Mouse (Mus musculus): ENCODE data around the gene Rbm18.

The Rbm18 gene

GRCm38 (mm10) chr2:36104956-36105741, 31.4 kb downstream of the Rbm18 start, which contains the start of gene Lhx6:
Gene Lhx6, minus strand, starts transcription at chr2:36105408.
- peak; percentile 62 for DNase-seq (ENCODE audit: low read depth, low spot score)

- DNase-seq (ENCODE audit: low read depth, low spot score) = no peak
Observed at GRCm38 (mm10) chr2:36104436-36104955, 32.1 kb downstream of the Rbm18 start.

DNA sequence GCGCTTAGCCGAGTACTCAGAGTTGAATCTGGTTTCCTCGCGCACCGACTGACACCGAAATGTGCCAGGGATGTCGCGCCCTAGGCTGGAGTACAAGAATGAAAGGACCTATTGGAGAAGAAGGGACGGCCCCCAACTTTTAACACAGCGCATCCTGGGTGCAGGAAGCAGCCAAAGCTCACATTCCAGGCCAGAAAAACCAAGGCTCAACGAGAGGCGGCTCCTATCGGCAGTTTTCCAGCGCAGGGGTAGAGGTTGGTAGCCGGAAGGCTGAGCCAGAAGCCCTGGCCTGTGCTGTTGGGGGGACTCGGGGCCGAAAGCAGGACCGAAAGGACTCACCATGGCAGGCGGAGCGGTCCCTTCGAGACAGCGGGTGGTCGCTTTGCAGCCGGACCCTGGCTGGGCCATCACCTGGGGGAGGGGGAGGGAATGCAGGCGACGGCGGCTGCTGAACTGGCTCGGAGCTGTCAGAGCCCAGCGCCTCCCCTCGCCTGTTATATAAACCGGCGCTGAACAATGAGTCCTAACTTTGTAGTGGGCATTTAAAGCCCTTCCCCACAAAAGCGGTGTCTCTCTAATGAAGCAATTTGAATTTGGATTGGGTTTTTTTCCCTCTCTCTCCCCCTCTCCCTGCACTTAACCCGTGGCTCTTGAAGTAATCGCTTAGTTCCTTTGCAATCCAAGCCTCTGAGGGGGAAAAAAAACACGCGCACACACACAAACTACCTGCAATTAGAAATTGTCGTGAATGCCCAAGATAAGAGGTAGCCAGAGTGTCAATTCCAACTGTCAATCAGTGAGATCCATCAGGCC, 32.8 kb downstream of the Rbm18 start:
- no peak for DNase-seq (ENCODE audit: low read depth, low spot score)

- no peak for DNase-seq (ENCODE audit: low read depth, low spot score)
Observed at GRCm38 (mm10) chr2:36103069-36103554, 33.5 kb downstream of the Rbm18 start.

- no peak for DNase-seq (ENCODE audit: low read depth, low spot score)
Observed at GRCm38 (mm10) chr2:36102559-36102946, 34.0 kb downstream of the Rbm18 start.

DNA sequence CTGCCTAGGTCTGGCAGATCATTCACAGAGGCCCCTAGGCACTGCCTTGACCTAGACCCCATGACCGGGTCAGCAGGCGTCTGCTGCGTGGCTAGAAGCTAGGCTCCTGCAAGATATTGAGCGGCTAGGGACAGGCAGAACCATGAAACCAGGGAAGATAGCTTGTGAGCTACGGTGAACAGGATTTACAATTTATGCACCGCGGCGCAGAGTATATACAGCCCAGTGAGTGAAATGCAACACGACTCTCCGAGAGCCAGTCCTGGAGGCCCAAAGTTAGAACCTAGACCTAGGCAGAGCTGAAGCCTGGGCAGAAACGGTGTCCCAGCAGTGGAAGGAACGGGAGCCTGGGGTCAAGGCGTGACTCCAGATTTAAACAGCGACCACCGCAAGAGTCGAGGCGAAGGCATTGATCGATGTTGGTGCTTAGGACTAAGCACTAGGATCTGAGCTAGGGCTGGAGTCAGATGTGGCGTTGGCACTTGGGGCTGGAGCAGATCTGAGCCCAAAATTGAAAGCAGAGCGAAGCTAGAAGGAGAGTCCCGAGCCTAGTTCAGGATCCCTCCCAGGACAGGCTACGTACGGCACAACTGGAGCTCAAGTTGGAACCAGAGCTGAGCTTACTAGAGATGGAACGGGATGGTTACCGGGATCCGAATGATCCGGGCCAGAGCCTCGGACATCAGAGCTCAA, 34.6 kb downstream of the Rbm18 start:
- DNase-seq (ENCODE audit: low read depth, low spot score) = no peak

- DNase-seq (ENCODE audit: low read depth, low spot score) = peak; percentile 83
Observed at GRCm38 (mm10) chr2:36099739-36100138, 36.8 kb downstream of the Rbm18 start.

- no peak for DNase-seq (ENCODE audit: low read depth, low spot score)
Observed at GRCm38 (mm10) chr2:36098021-36098420, 38.6 kb downstream of the Rbm18 start.

- no peak for DNase-seq (ENCODE audit: low read depth, low spot score)
Observed at GRCm38 (mm10) chr2:36097129-36097815, 39.3 kb downstream of the Rbm18 start.

DNA sequence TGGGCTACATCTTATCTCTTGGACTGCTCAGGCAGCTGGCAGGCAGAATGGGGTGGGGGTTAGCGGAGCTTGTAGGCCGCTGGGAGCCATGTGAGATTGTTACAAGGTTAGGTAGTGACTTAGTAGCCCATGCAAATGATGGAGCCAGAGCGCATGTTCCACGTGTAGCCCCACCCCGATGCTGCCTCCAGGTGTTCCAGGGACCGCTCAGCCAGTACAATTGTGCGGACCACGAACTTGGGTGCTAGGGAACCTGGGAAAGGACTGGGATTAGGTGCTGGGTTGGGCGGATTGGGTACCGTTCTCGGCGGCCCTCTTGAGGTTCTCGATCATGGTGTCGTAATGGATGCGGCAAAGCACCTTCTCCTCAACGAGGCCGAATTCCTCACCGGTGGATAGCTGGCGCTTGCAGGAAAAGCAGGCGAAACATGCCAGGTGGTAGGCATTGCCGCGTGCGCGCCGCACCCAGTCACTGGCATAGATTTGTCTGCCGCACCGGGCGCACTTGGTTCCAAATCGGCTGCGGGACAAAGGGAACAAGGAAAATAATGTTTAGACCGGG, 42.6 kb downstream of the Rbm18 start:
- DNase-seq (ENCODE audit: low read depth, low spot score) = no peak

GRCm38 (mm10) chr2:36093301-36093700, 43.3 kb downstream of the Rbm18 start:
- DNase-seq (ENCODE audit: low read depth, low spot score) = no peak

DNA sequence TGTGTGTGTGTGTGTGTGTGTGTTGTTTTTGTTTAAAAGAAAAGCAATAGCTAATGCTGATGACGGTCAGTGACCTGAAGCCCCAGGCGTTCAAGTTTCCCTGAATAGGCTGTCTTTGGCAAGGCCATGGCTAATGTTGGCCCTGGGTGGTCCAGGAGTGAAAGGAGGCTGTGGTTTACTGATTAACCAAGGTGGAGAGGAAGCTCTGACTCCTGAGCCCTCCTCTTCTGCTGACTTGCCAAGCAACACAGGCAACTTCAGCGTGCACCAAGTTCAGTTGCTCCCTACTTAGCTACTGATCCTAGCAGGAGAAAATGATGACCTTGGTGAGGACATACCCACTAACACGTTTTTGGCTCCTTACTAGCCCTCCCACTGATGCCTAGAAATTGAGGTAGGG, 43.8 kb downstream of the Rbm18 start:
- DNase-seq (ENCODE audit: low read depth, low spot score) = no peak

DNA sequence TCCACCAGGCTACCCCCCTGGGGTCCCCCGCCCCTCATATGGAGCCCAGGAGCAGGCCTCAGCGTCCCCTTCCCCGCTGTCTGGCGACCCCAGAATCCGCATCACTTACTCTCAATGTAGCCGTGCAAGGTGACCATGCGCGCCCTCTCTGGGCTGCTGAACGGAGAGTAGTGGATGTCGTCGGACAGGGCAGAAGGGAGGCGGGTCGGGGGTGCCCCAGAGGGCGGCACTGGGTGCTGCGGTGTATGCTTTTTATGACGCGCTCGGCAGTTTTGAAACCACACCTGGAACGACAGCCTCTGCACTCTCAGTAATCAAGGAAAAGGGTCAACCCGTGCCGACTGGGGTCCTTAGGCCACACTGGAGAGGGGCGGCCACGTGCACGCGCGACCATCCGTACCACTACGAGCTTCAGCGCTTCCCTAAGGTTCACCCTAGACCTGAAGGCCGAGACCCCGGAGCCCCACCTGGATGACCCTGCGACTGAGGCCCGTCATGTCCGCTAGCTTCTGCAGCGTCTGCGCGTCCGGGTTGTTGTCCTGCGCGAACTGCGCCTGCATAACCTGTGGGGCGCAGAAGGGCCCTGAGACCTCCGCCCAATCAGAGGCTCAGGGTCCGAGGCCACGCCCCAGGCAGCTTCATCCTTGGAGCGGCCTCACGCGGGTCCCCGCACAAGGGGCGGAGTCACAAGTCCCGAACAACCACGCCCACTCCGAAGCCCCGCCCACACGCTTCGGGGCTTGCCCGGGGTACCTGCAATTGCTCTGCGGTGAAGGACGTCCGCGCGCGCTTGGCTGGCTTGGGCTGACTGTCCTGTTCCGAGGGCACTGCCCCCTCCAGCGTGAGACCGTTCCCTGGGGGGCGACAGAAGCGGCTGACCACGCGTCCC, 45.5 kb downstream of the Rbm18 start:
- DNase-seq (ENCODE audit: low read depth, low spot score) = no peak

DNA sequence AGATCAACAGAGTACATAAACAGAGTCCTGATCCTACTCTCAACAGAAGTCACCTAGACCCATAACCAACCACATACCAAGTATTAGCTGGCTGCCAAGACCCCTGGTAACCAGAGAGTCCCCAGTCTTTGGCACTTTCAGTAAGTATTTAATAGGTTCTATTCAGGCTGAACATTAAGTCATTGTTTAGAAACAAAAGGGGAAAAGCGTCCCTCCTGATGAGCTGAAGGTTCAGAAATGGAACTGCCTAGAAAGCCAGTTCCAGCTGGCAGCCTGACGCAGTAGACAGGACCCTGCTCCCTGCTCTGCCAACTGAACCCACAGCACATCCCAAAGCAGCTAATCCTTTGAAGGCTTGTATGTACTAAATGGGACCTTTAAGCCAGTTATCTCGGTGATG, 47.4 kb downstream of the Rbm18 start:
- DNase-seq (ENCODE audit: low read depth, low spot score) = no peak

GRCm38 (mm10) chr2:36085041-36085440, 51.5 kb downstream of the Rbm18 start:
- DNase-seq (ENCODE audit: low read depth, low spot score) = no peak

- peak; percentile 29 for DNase-seq (ENCODE audit: low read depth, low spot score)
Observed at GRCm38 (mm10) chr2:36082802-36083580, 53.6 kb downstream of the Rbm18 start.

- DNase-seq (ENCODE audit: low read depth, low spot score) = no peak
Observed at GRCm38 (mm10) chr2:36081446-36081845, 55.1 kb downstream of the Rbm18 start.

DNA sequence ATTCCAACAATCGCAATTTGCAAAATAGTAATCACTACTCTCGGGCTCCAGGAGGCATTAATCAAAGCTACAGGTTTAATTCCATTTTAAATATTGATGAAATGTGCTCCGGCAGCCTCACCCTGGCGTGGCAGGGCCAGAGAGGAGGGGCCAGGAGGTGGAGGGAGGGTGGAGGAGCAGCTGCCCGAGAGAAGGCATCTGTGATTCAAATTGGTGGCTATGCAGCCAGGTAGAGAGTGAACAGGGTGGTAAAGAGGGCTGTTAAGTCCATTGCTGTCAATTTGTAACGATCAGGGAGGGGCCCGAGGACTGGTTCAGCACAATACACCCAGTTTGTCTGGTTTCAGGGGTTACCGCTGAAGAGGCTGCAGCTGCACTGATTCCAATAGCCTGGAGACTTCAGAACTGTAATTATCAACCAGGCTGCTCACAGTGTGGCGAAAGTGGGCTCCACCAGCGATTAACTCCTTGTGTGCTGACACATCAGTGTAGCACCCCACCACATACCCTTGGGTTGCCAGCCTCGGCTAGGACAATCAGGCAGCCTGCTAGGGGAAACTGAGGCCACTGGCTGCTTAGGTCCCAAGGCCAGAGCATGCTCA, 59.3 kb downstream of the Rbm18 start:
- no peak for DNase-seq (ENCODE audit: low read depth, low spot score)

DNA sequence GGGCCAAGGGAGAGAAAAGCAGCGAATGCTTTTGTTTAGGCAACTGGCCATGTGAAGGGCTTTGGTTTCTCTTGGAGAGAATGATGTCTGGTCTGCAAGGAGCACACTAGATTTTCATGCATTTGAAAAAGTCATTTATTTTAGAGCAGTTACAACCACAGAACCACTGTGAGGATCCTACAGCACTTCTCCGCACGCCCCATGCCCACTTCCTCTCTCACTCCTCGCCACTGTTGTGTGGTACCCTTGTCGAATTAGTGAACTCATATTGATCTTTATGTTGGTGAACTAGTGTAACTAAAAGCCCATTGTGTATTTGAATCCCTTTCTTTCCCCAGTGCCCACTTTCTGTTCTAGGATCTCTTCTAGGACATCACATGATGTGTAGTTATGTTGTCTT, 61.4 kb downstream of the Rbm18 start:
- DNase-seq (ENCODE audit: low read depth, low spot score) = no peak
